Mouse (Mus musculus): ENCODE data around the gene Prmt2.

Gene Prmt2

GRCm38 (mm10) chr10:76218240-76218639, 19.4 kb downstream of the Prmt2 start:
- DNase-seq (ENCODE audit: low read depth, low spot score), result no peak

- no peak for DNase-seq (ENCODE audit: low read depth, low spot score)
These were observed 20.6 kb downstream of the Prmt2 start for GRCm38 (mm10) chr10:76217056-76217455.

DNA sequence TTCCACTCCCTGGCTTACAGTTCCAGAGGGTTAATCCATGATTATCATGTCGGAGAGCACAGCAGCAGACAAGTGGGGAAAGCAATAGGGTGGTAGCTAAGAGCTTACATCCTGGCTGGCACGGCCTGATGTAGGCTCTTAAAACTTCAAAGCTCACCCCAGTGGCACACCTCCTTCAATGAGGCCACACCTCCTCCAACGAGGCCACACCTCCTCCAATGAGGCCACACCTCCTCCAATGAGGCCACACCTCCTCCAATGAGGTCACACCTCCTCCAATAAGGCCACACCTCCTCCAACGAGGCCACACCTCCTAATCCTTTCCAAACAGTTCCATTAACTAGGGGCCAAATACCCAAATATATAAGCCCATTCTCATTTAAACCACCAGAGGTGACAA, 23.5 kb downstream of the Prmt2 start:
- DNase-seq (ENCODE audit: low read depth, low spot score), result no peak

GRCm38 (mm10) chr10:76212121-76212520, 25.5 kb downstream of the Prmt2 start:
- DNase-seq (ENCODE audit: low read depth, low spot score), result no peak

- DNase-seq (ENCODE audit: low read depth, low spot score), result no peak
These were observed 26.9 kb downstream of the Prmt2 start for GRCm38 (mm10) chr10:76210806-76211205.

GRCm38 (mm10) chr10:76209241-76209640, 28.4 kb downstream of the Prmt2 start:
- DNase-seq (ENCODE audit: low read depth, low spot score), result no peak

- no peak for DNase-seq (ENCODE audit: low read depth, low spot score)
These were observed 30.3 kb downstream of the Prmt2 start for GRCm38 (mm10) chr10:76207262-76207796.

DNA sequence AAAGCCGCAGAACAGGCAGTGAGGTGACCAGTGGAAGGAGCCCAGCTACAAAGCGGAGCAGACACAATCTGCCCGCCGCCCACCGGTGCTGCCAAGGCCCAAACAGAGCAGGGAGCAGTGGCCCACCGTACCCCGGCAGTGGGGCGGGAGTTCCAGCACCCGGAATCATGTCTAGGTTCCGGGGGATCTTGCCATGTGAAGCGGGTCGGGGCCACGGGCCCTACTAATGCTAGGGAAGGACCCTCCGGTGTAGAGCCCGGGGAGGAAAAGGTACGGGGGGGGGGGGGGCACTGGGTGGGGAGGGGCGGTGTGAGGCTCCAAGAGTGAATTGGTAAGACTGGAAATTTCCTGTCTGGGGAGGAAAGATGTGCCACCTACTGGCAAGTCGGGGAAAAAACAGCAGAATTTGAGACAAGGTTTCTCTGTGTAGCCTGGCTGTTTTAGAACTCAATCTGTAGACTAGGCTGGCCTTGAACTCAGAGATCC, 33.8 kb downstream of the Prmt2 start:
- peak; percentile 20 for DNase-seq (ENCODE audit: low read depth, low spot score)

- DNase-seq (ENCODE audit: low read depth, low spot score), result peak; percentile 37
These were observed 35.7 kb downstream of the Prmt2 start for GRCm38 (mm10) chr10:76201978-76202377.

GRCm38 (mm10) chr10:76201416-76201815, 36.2 kb downstream of the Prmt2 start:
- DNase-seq (ENCODE audit: low read depth, low spot score), result no peak

GRCm38 (mm10) chr10:76188010-76188409, 49.7 kb downstream of the Prmt2 start:
- no peak for DNase-seq (ENCODE audit: low read depth, low spot score)

- no peak for DNase-seq (ENCODE audit: low read depth, low spot score)
These were observed 52.4 kb downstream of the Prmt2 start for GRCm38 (mm10) chr10:76185216-76185615.

- no peak for DNase-seq (ENCODE audit: low read depth, low spot score)
These were observed 62.8 kb downstream of the Prmt2 start for GRCm38 (mm10) chr10:76174899-76175298.

DNA sequence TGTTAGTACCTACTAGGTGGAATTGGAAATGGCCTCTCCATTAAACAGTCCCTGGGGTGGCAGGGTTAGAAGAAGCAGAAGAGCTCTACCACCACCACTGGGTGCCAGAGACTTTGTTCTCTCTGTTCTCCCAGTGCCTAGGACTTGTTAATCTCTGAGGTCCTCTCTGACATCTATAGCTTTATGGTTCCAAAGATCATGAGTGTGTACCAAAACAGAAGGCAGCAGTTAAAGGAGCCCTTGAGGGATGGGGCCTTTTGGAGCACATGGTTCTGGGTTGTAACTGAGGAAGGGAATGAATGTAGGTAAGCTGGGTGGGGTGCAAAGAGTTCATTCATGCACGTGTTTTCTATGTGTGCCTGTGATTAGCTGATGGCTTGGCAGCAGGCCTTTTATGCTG, 79.7 kb downstream of the Prmt2 start:
- DNase-seq (ENCODE audit: low read depth, low spot score), result no peak

DNA sequence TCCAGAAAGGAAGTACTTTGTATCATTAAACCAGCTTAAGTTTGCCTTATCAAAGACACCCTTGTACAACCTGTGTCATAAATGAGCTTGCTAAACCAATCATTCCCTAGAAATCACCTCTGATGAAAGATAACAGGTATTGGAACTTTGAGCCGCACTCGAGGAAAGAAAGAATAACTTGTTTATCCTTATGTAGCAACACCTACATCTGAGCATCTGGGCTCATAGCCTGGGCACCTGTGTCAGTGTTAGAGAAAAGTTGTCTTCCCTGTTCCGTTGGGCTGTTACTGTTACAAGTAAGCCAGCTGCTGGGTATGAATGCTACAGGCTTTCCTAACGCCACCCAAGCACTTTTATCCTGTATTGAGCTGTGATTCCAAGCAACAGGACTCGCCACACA, 80.1 kb downstream of the Prmt2 start:
- DNase-seq (ENCODE audit: low read depth, low spot score), result no peak
